Mouse (Mus musculus): ENCODE data around the gene F12.

Gene F12

DNA sequence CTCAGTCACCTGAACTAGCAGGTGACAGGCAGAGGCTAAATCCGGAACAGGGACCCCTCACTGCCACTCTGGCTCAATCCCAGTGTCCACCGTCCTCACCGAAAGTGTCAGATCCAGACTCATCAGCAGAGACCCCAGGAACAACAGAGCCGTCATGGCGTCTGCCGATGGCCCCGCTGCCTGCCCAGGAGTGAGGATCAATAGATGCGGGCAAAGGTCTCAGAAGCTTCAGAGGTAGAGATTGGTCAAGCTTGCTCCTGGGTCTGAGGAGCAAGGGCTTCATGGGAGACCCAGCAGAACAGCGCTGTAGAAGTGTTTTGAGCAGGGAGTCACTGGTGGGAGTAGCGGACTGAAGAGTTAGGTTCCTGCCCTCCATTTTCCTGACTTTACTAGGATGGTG, at the start of gene F12:
Gene F12, minus strand, starts transcription at position 181 of the 400 bp plus-strand sequence.
- DNase-seq (ENCODE audit: low spot score in 2 of 2): no peak

DNA sequence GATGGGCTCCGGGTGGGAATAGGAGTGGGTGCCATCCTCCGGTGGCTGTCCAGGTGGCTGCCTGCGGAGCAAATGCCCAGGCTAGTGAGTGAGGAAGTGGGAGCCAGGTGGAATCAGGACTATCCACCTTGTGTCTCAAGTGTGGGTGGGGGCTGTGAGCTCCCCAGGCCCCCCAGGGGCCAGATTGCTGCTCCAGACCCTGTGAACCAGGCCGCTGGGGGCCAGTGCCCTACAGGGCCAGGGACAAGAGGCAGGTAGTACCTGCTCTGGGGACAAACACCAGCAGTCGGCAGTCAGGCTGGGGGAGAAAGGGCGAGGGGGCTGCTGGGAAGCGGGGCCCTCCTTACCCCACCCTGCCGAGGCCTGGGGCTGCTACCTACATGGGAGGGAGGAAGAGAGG, 49.7 kb upstream of the F12 start:
- DNase-seq (ENCODE audit: low spot score in 2 of 2): no peak

DNA sequence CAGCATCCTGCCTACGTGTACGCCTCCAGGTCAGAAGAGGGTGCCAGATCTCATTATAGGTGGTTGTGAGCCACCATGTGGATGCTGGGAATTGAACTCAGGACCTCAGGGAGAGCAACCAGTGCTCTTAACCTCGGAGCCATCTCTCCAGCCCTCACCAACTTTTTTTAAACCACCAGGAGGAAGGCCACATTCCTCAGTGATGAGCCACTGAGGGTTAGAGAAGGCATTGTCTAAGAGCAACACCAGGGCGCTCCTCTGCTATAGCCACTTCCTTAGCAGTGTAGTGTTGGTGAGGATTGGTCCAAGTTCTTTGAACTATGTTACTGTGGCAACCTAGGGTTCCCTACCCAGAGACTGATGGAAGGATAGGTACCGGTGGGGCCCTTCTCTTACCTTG, 49.2 kb upstream of the F12 start:
- no peak for DNase-seq (ENCODE audit: low spot score in 2 of 2)

DNA sequence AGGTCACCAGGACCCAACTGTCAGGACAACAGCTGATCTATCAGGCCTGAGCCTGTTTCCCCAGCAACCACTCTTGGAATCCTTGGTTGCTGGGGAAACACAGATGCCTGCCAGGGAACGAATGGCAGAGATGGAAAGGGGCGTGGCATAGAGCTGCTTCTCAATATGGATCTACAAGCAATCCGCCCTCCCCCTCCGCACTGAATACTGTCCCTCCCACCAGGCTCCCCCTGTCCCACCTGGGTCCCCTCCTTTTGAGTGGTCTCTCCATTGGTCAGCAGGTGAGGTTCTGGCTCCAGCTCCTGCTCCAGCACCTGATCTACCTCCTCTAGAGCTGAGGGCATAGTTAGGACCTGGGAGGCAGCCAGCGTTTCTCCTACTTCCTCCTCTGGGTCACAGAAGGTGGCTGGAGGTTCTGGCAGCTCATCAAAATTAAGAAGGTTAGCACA, 48.1 kb upstream of the F12 start:
- peak in 1 of 2 experiments; percentile 69 for DNase-seq (ENCODE audit: low spot score in 2 of 2)

DNA sequence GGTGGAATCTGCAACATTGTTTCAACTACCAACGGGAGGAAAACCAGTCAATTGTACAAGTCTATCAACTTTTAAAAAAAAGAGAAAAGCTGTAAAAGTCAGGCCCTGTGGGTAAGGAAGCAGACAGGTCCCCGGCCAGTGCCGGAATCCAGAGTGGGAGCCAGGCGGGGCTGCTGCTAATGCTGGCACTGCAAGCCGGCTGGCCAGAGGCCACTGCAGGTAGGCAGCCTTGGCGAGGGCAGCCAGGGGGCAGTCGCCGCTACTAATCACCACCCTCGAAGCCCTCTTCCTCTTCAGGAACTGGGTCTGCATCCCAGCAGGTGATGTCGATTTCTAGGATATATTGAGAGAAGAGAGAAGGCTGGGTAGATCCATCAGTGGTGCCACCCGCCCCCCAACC, 47.4 kb upstream of the F12 start:
- no peak for DNase-seq (ENCODE audit: low spot score in 2 of 2)

DNA sequence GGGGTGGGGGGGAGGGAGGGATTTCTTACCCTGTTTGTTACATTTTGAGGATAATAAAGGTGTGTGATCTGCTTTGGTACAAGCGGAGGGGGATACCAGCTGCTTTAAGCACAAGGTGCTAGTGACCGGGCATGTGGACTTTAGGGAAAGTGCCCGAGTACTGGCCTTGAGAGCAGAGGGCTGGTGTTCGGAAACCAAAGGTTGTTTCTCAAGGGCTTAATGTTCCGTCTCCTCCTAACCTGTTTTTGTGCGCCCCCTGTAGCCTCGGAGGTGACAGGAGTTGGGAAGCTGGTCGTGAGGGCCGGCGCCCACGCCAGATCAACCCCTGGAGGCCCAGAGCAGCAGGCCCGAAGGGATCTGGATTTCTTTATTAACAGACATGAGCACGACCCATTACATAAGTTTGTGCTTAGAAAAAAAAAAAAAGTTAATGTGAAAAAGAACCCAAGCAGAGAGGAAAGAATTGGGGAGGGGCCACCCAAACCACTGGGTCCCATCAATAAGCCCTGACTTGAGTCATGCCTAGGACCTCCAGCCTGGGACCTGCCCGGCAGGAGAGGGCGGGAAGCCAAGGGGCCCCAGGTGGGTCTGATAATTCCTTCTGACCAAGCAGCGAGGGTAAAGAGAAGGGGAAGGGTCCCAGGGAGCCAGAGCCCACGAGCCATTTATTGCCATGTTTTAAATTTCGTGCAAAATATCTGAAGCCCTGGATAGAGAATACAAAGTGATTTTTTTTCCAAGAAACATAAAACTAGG, 46.7 kb upstream of the F12 start:
- no peak for DNase-seq (ENCODE audit: low spot score in 2 of 2)

DNA sequence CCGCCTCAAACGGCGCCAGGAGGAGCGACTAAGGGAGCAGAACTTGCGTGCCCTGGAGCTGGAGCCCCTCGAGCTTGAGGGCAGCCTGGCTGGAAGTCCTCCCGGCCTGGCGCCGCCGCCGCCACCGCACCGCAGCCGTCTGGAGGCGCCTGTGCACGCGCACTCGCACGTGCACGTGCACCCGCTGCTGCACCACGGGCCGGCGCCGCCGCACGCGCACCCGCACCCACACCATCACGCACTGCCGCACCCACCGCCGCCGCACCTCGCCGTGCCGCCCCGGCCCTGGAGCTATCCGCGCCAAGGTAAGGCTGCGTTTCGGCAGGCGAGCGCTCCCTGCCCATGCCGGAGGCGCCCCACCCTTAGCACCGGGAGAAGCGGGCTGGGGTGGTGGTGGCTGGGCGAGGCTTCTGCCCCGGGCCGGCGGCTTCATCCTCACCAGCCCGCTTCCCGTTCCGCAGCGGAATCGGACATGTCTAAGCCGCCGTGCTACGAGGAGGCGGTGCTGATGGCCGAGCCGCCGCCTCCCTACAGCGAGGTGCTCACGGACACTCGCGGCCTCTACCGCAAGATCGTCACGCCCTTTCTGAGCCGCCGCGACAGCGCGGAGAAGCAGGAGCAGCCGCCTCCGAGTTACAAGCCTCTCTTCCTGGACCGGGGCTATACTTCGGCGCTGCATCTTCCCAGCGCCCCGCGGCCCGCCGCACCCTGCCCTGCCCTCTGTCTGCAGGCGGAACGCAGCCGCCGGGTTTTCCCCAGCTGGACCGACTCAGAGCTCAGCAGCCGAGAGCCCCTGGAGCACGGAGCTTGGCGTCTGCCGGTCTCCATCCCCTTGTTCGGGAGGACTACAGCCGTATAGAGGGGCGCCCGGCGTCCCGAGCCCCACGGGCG, 45.8 kb upstream of the F12 start:
- DNase-seq (ENCODE audit: low spot score in 2 of 2): peak in 1 of 2 experiments; percentile 69

DNA sequence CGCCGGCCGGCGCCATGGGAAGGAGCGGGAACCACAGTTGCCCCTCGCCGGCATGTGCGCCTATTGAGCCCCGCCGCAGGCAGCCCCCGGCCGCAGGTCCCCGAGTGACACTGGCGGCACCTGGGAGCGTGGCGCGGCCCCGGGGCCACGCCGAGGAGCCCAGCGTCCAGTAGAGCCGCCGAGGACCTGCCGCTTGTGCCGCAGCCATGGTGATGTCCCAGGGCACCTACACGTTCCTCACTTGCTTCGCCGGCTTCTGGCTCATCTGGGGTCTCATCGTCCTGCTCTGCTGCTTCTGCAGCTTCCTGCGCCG, 45.2 kb upstream of the F12 start:
- no peak for DNase-seq (ENCODE audit: low spot score in 2 of 2)

DNA sequence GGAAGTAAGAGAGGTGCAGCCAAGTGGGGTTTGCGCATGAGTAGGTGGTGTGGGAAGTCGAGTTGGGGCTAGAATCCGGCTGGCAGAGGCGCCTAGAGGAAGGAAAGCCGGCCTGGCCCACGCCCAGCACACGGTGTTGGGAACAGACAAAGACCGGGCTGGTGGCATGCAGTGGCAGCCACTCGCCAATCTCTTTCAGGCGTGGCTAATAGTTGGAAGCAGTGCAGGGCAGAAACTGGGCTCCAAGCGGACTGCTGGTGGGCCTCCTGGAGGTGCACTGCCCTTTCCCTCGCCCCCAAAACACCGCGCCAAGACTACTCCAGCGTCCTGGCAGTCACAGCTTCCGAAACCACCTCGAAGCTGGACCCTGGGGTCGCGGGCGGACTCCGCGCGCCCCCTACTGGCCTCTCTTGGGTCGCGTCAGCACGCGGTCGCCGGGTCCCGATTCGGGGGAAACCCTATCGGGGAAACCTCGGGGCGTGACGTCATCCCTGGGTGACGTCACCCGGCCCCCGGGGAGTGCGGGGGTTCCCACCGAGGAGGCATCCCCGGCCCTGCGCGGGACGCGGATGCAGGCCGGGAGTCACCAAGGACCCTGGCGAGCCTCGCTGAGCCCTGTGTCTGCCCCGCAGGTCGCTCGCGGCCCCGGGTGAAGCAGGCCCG, 44.7 kb upstream of the F12 start:
- peak in 1 of 2 experiments; percentile 83 for DNase-seq (ENCODE audit: low spot score in 2 of 2)

DNA sequence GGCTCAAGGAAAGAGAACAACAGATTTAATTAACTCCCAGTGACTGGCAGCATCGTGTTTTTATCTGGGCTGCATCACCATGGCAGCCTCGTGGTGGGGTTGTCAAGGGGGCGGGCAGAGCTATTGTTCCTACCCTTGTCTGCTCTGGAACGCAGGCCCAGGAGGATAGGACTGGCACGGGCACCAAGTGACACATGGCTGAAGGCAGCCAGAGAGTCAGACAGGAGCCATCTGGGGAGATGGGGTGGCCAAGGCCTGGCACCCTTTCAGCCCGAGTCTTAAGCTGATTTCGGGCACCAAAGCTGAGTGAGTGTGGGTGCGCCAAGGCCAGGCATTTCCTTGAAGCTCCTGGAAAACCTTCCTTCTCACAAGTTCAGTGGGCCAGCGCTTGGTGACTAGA, 43.8 kb upstream of the F12 start:
- no peak for DNase-seq (ENCODE audit: low spot score in 2 of 2)

DNA sequence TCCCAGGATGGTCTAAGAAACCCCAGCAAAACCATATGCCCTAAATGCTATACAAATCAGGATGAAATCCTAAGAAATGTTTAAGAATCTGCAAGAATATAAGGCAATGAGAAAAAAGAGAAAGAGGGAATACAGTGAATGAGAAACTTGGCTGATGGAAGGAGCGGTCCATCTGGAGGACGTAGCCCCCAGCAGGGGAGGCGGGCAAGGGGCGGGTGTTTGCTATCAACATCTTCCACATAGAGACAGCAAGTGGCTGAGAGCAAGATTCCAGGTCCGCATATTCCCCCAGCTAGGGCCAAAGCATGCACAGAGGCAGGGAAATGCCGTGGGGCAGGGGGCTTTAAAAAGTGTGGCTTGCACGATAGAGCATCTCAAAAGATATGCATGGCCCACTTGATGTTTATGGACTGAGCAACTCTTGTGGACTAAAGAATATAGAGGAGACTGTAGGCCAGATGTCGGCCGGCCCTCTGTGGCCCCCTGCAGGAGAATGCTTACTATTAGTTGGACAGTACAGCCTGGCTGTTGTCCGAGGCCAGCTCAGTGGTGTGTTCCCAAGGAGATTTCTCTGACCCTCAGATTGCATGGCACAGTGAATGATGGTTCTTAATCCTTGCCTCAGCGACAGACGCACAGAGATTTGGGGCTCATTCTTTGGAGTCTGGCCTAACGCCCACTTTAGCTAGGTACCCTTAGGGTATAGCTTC, 42.4 kb upstream of the F12 start:
- DNase-seq (ENCODE audit: low spot score in 2 of 2): no peak

DNA sequence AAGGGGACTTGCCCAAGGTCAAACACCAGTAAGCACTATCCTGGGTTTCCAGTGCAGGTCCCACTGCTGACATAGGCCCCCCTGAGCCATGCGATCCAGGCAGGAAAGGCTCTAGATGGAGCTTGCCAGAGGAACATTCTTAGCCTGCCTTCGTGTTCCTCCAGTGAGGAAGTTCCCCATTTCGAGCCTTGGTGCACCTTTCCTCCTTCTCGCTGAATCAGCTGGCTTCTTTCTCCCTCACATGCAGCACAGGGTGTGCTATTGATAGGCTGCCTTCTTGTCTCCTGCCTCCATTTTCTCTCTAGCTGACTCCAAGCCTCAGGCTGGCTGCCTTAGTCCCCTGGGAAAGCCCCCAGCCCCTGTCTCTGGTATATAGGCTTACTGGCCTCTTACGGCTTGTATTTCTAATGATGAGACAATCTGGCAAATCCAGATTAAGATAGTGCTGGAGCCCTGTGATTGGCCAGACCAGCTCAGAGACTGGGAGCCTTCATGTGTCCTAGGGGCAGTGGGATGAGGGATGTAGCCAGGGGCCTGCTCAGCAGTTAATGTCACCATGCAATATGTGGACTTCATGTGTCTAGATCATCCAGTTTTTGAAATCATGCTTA, 39.3 kb upstream of the F12 start:
- no peak for DNase-seq (ENCODE audit: low spot score in 2 of 2)

DNA sequence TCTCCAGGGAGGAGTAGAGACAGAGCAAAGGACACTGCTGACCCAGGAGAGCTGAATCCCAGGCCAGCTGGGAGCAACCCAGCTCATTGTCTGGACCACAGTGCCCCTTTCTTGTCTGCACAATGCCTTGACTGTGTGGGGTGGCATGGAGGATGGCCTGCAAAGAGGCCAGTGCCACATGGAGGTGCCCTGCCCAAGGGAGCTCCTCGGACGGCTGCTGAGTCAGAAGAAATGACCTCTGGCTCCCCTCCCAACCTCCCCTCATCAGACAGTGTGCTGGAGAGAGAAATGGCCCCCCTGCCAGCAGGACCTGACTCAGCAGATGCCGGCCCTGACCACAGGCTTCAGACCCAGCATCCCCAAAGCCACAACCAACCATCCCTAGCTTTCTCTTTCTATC, 38.6 kb upstream of the F12 start:
- DNase-seq (ENCODE audit: low spot score in 2 of 2): no peak

DNA sequence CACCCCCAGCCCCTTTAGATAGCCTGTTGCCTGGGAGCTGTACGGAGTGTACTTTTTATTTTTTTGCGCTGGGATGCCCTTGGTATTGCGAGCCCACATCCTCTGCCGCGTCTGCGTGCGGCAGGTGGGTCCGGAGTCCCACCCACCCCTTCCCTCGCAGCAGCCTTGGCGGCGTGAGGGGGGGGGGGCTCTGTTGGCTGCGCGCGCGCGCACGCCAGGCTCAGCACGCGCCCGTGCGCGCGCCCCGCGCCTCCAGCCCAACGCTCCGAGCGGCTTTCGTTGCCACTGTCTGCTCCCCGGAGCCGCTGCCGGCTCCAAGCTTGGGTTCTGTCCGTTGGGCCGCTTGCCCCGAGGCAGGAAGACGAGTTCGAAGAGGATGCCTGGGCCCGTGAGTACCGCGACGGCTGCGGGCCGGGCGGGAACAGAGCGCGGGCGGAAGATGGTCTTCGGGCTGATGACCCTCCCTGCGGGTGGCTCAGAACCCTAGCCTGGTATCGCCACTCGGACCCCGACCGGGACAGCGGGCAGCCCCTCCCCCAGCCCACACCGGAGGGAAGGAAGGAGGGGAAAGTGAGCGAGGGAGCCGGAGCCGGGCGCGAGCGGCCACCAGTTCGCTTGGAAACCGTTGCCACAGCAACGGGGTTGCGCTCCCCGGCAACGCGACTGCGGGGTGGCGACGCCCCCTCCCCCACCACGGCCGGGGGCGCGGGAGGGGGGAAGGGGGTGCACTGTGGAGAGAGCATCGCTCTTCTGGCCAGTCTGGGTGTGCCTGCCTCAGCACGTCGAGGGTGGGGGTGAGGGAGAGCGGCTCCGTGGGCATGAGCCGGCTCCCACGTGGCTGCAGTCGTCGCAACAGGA, 37.7 kb upstream of the F12 start, which contains the start of gene Prr7:
Gene Prr7, plus strand, starts transcription at position 241 of the 858 bp plus-strand sequence.
- DNase-seq (ENCODE audit: low spot score in 2 of 2): peak in 1 of 2 experiments; percentile 67

DNA sequence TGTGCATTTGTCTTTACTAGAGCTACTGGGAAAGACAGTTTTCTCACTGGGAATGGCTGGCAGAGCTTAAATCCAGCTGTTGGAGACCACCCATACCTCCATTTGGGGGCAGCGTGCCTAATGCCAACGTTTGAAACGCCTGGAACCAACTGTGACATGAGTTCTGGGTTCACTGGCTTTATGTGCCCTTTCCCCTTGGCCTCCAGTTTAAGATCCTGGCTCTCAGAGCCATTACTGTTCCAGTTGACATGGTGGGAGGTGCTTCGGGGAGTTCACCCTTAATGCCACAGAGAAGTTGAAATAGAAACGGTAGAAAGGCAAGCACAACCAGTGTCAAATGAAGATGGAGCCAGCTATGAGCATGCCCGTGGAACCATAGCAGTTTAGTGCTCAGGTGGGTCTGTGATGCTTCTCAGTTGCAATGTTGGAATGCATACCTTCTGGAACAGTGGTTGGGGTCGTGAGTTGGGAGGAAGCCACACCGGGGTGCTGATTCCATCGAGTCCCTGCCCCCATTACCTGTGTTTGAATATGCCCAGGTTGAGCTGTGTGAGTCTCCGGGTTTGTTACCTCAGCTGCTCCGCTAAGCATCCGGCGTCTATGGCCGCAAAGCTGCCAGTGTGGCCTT, 36.9 kb upstream of the F12 start:
- DNase-seq (ENCODE audit: low spot score in 2 of 2): no peak

DNA sequence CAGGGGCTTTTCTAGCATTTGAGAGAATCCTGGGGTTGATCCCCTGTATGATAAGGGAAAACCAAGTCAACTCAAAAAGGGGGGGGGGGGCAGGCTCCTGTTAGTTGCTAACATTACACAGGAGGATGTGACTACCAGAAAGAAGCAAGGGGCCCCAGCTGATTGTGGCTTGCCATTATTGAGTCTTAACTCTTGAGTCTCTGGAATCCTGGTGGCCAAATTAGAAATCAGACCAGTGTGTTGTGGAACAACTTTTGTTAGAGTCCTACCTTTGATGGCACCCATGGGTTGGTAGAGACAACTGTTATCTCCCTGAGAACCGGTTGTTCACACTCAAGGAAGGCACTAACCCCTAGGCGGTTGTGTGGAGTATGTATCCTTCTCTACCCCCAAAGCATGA, 36.4 kb upstream of the F12 start:
- DNase-seq (ENCODE audit: low spot score in 2 of 2): no peak

DNA sequence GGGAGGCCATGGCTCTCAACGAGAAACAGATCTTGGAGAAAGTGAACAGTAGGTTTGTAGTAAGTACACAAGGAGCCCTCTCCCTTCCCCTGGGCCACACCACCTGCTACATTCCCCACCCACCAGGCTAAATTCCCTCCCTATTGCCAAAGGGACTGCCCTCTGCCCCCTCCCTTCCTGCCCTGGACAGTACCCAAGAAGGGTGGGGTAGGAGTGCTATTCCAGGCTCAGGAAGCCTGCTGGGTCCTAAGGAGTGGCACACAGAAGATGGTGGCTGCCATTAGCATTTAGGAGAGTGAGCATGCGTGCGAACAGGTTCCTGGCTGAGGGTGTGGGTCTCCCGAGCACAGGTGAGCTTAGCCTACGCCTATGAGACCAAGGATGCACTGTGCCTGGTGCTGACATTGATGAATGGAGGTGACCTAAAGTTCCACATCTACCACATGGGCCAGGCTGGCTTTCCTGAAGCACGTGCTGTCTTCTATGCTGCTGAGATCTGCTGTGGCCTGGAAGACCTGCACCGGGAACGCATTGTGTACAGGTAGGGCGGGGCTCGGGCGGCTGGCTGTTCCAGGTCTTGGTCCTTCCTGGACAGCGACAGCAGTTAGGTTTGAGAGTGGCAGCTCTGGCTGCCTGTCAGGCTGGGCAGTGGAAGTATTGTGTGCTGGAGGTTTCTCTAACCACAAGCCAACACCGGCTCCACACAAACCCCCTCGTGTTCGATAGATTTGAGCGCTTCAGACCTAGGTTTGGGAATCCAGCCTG, 25.4 kb upstream of the F12 start:
- no peak for DNase-seq (ENCODE audit: low spot score in 2 of 2)

DNA sequence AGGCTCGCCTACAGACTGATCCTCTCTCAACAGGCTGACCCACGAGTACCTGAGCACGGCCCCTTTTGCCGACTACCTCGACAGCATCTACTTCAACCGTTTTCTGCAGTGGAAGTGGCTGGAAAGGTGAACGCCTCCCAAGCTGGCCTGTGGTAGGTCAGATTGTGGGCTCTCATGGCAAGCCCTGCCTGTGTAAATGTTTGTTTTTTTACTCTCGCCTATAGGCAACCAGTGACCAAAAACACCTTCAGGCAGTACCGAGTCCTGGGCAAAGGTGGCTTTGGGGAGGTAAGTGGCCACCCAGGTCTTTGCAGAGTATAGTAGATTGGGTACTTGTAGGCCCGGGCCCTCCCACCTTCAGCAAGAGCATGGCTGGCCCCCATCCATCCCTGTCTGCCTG, 24.7 kb upstream of the F12 start:
- DNase-seq (ENCODE audit: low spot score in 2 of 2): no peak

DNA sequence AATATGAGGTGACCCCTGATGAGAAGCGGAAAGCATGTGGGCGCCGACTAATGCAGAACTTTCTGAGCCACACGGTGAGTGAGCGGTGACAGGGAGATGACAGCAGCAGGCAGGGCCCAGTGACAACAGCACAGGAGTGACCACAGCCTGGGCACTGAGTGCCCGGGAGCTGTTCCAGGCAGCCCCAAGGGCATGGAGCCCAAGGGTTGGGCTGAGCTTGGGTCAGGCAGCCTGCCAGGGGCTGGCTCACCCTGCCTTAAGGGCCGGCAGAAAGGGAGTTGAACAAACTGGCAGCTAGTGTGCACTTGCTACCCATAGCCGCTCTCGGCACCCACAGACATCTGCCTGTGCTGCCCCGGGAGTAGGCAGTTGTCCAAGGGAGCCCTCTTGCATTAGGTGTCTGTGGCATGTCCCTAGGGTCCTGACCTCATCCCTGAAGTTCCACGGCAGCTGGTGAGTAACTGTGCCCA, 24.0 kb upstream of the F12 start:
- no peak for DNase-seq (ENCODE audit: low spot score in 2 of 2)
